Mouse (Mus musculus): ENCODE measurements around the gene Serinc2.

DNA sequence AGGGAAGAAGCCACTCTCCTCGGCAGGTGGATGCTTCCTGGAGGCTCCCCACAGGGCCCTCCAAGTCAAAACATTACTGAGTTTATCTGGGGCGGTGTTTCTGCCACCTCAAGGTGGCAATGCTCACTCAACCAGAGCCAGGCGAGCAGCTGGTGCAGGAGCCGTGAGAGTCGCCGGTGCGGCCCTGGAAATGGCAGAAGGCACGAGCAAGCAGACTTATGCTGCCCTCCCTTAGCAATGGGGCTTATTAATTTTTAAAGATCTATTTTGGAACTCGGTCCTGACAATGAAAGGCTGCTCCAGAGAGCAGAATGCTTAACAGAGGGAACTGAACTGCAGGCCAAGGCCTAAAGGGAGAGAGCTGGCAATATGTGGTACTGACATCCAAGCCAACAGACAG lies 48.4 kb upstream of the Serinc2 start:
- TF ChIP-seq CTCF (IDR thresholded peaks at IDR 0.05; ENCODE audit: low read depth, low read length) = no peak
- TF ChIP-seq EP300 (IDR thresholded peaks at IDR 0.05; ENCODE audit: insufficient read depth, low read depth, low read length) = no peak
- TF ChIP-seq POLR2A (IDR thresholded peaks at IDR 0.05; ENCODE audit: insufficient read depth, low read length) = no peak

Data from ES-Bruce4 (cell line).